Mouse (Mus musculus) T-helper 1 cell (primary cell): ENCODE measurements at regions not wholly inside any gene's neighbourhood (a gene's known extent, or its start where the extent isn't known, plus 50 kb on each side); places are given as distances from the start of the nearest gene placed in this dataset.
"Not testable (repeated sequence)": the region's sequence is repeated elsewhere in the genome, so short reads cannot be mapped to it uniquely, and the experiment has no call there.

ENCODE experiments used
- in situ Hi-C: fragments of 300-600 bp; cut with MboI, MseI; formaldehyde crosslinking; loops from one replicate; pipeline ENCODE4 v1.15.1; 2025; ENCODE audit warnings: high pct_unique_total_duplicates

GRCm38 (mm10) chr12:82056782-82057611, 112.1 kb upstream of the Sipa1l1 start:
- in situ Hi-C loops: not testable (repeated sequence)

GRCm38 (mm10) chr12:82064986-82065385, 104.1 kb upstream of the Sipa1l1 start:
- in situ Hi-C loops: loop anchor here (5.0 kb wide), 1 partner anchor 38 kb away; no protein-coding TSS in a partner anchor

GRCm38 (mm10) chr12:82066860-82067259, 102.3 kb upstream of the Sipa1l1 start:
- in situ Hi-C loops: loop anchor here (5.0 kb wide), 1 partner anchor 40 kb away; no protein-coding TSS in a partner anchor

GRCm38 (mm10) chr12:82069621-82070020, 99.5 kb upstream of the Sipa1l1 start:
- in situ Hi-C loops: loop anchor here (5.0 kb wide), 1 partner anchor 42 kb away; no protein-coding TSS in a partner anchor

- in situ Hi-C loops: no loop called here
Observed at GRCm38 (mm10) chr12:82072810-82073465, 96.2 kb upstream of the Sipa1l1 start.

GRCm38 (mm10) chr12:82075479-82076221, 93.5 kb upstream of the Sipa1l1 start:
- in situ Hi-C loops: no loop called here

- in situ Hi-C loops: no loop called here
Observed at GRCm38 (mm10) chr12:82076766-82077165, 92.4 kb upstream of the Sipa1l1 start.

- in situ Hi-C loops: no loop called here
Observed at GRCm38 (mm10) chr12:82077945-82078344, 91.2 kb upstream of the Sipa1l1 start.

GRCm38 (mm10) chr12:82078740-82079139, 90.4 kb upstream of the Sipa1l1 start:
- in situ Hi-C loops: no loop called here

GRCm38 (mm10) chr12:82080196-82080880, 88.8 kb upstream of the Sipa1l1 start:
- in situ Hi-C loops: no loop called here

GRCm38 (mm10) chr12:82082596-82082995, 86.5 kb upstream of the Sipa1l1 start:
- in situ Hi-C loops: not testable (repeated sequence)

- in situ Hi-C loops: no loop called here
Observed at GRCm38 (mm10) chr12:82085771-82086400, 83.2 kb upstream of the Sipa1l1 start.

GRCm38 (mm10) chr12:82086441-82086840, 82.7 kb upstream of the Sipa1l1 start:
- in situ Hi-C loops: no loop called here

GRCm38 (mm10) chr12:82089288-82089687, 79.8 kb upstream of the Sipa1l1 start:
- in situ Hi-C loops: no loop called here

- in situ Hi-C loops: no loop called here
Observed at GRCm38 (mm10) chr12:82093317-82093716, 75.8 kb upstream of the Sipa1l1 start.

- in situ Hi-C loops: no loop called here
Observed at GRCm38 (mm10) chr12:82095396-82095795, 73.7 kb upstream of the Sipa1l1 start.

- in situ Hi-C loops: no loop called here
Observed at GRCm38 (mm10) chr12:82097126-82097525, 72.0 kb upstream of the Sipa1l1 start.

- in situ Hi-C loops: no loop called here
Observed at GRCm38 (mm10) chr12:82097620-82098019, 71.5 kb upstream of the Sipa1l1 start.

GRCm38 (mm10) chr12:82104211-82104610, 64.9 kb upstream of the Sipa1l1 start:
- in situ Hi-C loops: no loop called here

GRCm38 (mm10) chr12:82105184-82106031, 63.7 kb upstream of the Sipa1l1 start:
- in situ Hi-C loops: no loop called here
